Mouse (Mus musculus): ENCODE measurements around the gene Ophn1. TPM values are rescaled to one million over a fixed set of nuclear protein-coding genes. Genes with fewer than 3 reads are reported as not detected.

Gene Ophn1
- polyA plus RNA-seq, 1 experiment from 2014 or later: 16.8 TPM

DNA sequence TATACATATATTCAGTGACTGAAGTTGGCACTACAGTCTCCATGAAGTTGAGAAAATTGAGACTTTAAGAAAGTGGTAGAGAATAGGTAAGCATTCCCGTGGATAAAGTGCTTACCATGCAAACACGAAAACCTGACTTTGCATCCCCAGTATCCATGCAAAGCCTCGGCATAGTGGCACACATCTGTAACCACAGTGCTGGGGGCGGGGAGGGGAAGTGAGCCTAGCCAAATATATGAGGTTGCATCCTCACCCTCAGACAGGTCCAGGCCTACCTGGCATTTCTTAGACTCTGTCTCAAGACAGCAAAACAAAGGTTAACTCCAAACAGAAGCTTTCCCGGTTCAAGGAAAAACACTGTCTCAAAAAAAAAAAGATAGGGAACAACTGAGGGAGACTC, 21.7 kb downstream of the Ophn1 start:
- Histone ChIP-seq H3K36me3 (ENCODE audit: control insufficient read depth, insufficient read depth, low read length) (no peaks in the 10 kb centered on the region), H3K27me3 (ENCODE audit: control insufficient read depth, insufficient read depth, low read length) (no peaks in the 10 kb centered on the region), H3K9ac (replicated peaks; ENCODE audit: low read depth, low read length) (no peak overlapping the region), H3K4me2 (replicated peaks; ENCODE audit: low read depth, low read length) (no peak overlapping the region), H3K9me3 (ENCODE audit: control insufficient read depth, low read depth, low read length) (no peaks in the 10 kb centered on the region), H3K4me3 (ENCODE audit: low read depth, low read length) (no peak overlapping the region), H3K27ac (ENCODE audit: low read length) (no peak overlapping the region), H3K4me1 (ENCODE audit: control insufficient read depth, insufficient read depth, low read length) (no peaks in the 10 kb centered on the region)
- WGBS: 79% methylated on average over 5 of the region's 5 CpGs
- ATAC-seq (ENCODE audit: insufficient number of reproducible peaks, insufficient read depth, low FRiP score, low read depth): no peak

DNA sequence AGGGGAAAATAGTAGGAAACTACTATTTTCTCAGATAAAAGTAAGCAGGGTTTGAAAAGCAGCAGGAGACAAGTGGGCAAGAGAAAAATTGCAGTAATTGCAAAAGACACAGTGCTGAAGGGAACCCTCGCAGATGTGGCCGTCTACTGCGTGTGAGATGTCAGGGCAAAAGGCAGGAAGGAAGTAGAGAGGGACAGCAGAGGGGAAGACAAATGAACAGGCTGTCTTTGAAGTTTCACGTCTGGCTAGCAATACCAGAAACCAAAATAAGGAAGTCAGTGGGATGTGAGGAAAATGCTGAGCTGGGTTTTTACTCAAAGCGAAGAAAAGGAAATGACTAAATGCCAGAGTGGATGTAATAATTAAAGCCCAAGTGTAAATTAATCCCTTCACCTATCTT, 30.7 kb downstream of the Ophn1 start:
- Histone ChIP-seq H3K27ac (ENCODE audit: low read length) (no peak overlapping the region), H3K4me3 (ENCODE audit: low read depth, low read length) (no peak overlapping the region), H3K36me3 (ENCODE audit: control insufficient read depth, insufficient read depth, low read length) (no peaks in the 10 kb centered on the region), H3K27me3 (ENCODE audit: control insufficient read depth, insufficient read depth, low read length) (no peaks in the 10 kb centered on the region), H3K4me1 (ENCODE audit: control insufficient read depth, insufficient read depth, low read length) (no peaks in the 10 kb centered on the region), H3K9ac (replicated peaks; ENCODE audit: low read depth, low read length) (no peak overlapping the region), H3K4me2 (replicated peaks; ENCODE audit: low read depth, low read length) (no peak overlapping the region), H3K9me3 (ENCODE audit: control insufficient read depth, low read depth, low read length) (no peaks in the 10 kb centered on the region)
- WGBS: 42% methylated on average over 5 of the region's 5 CpGs
- no peak for ATAC-seq (ENCODE audit: insufficient number of reproducible peaks, insufficient read depth, low FRiP score, low read depth)

DNA sequence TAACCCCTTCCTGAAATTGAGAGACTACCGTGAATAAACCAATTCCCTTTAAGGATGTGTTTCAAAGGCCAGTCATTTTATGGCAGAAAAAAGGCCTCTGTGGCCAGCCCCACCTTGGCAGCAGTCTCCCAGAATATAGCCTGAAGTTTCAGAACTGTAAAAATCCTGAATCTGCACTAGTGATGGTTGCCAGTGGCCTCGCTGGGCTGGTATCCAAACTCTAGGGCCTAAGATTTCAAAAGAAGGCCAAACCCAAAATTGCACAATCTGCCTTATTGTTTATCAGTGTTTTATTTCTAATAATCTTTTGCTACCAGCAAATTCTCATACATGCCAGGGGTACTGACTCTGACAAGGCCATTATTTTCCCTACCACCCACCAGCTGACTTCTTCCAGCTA, 34.8 kb downstream of the Ophn1 start:
- H3K4me3 ChIP-seq (ENCODE audit: low read depth, low read length): no peak overlapping the region
- 85% methylated on average over 2 of the region's 2 CpGs for WGBS
- no peak overlapping the region for H3K4me2 ChIP-seq (replicated peaks; ENCODE audit: low read depth, low read length)
- H3K36me3 ChIP-seq (ENCODE audit: control insufficient read depth, insufficient read depth, low read length): no peaks in the 10 kb centered on the region
- no peak overlapping the region for H3K27ac ChIP-seq (ENCODE audit: low read length)
- H3K9ac ChIP-seq (replicated peaks; ENCODE audit: low read depth, low read length): no peak overlapping the region
- H3K9me3 ChIP-seq (ENCODE audit: control insufficient read depth, low read depth, low read length): no peaks in the 10 kb centered on the region
- H3K27me3 ChIP-seq (ENCODE audit: control insufficient read depth, insufficient read depth, low read length): no peaks in the 10 kb centered on the region
- H3K4me1 ChIP-seq (ENCODE audit: control insufficient read depth, insufficient read depth, low read length): no peaks in the 10 kb centered on the region
- ATAC-seq (ENCODE audit: insufficient number of reproducible peaks, insufficient read depth, low FRiP score, low read depth): no peak

DNA sequence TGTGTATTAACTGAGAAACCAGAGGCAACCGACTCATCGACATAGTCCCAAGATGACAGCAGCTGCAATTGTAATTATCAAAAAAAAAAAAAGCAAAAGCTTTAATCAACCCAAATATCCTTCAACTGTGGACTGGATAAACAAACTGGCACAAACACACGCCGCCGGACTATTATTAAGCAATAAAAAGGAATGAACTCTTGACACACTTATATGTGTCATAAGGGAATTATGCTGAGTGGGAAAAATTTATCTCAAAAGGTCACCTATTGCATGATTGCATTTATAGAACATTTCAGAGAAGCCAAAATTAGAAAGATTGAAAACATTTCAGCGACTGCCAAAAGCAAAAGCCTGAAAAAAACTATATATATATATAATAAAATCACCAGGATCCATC, 40.0 kb downstream of the Ophn1 start:
- H3K27me3 ChIP-seq (ENCODE audit: control insufficient read depth, insufficient read depth, low read length): no peaks in the 10 kb centered on the region
- H3K4me1 ChIP-seq (ENCODE audit: control insufficient read depth, insufficient read depth, low read length): no peaks in the 10 kb centered on the region
- no peak overlapping the region for H3K9ac ChIP-seq (replicated peaks; ENCODE audit: low read depth, low read length)
- no peak for ATAC-seq (ENCODE audit: insufficient number of reproducible peaks, insufficient read depth, low FRiP score, low read depth)
- H3K4me2 ChIP-seq (replicated peaks; ENCODE audit: low read depth, low read length): no peak overlapping the region
- no peaks in the 10 kb centered on the region for H3K36me3 ChIP-seq (ENCODE audit: control insufficient read depth, insufficient read depth, low read length)
- H3K4me3 ChIP-seq (ENCODE audit: low read depth, low read length): no peak overlapping the region
- no peaks in the 10 kb centered on the region for H3K9me3 ChIP-seq (ENCODE audit: control insufficient read depth, low read depth, low read length)
- WGBS: 81% methylated on average over 6 of the region's 6 CpGs
- H3K27ac ChIP-seq (ENCODE audit: low read length): no peak overlapping the region

DNA sequence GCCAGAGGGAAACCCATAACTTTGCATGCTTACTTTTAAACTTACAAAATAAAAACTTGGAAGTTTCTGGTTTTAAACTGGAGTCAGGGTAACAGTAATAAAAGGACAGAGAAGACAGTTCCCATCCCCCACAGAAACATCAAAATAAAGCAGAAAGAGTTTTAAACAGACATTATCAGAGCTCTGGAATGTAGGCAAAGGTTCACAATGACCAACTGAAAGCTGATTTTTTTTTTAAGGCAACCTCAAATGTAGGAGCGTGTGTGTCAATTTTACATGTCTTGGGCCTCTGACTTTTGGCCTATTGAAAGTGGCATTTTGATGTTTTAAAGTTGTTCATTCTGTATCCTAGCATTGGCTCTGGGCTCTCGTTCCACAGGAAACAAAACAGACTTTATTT, 49.2 kb downstream of the Ophn1 start:
- Histone ChIP-seq H3K9me3 (ENCODE audit: control insufficient read depth, low read depth, low read length) (no peaks in the 10 kb centered on the region), H3K27me3 (ENCODE audit: control insufficient read depth, insufficient read depth, low read length) (no peaks in the 10 kb centered on the region), H3K27ac (ENCODE audit: low read length) (no peak overlapping the region), H3K36me3 (ENCODE audit: control insufficient read depth, insufficient read depth, low read length) (no peaks in the 10 kb centered on the region), H3K4me1 (ENCODE audit: control insufficient read depth, insufficient read depth, low read length) (no peaks in the 10 kb centered on the region), H3K9ac (replicated peaks; ENCODE audit: low read depth, low read length) (no peak overlapping the region), H3K4me2 (replicated peaks; ENCODE audit: low read depth, low read length) (no peak overlapping the region), H3K4me3 (ENCODE audit: low read depth, low read length) (no peak overlapping the region)
- ATAC-seq (ENCODE audit: insufficient number of reproducible peaks, insufficient read depth, low FRiP score, low read depth): no peak
- 45% methylated on average over 2 of the region's 2 CpGs for WGBS

DNA sequence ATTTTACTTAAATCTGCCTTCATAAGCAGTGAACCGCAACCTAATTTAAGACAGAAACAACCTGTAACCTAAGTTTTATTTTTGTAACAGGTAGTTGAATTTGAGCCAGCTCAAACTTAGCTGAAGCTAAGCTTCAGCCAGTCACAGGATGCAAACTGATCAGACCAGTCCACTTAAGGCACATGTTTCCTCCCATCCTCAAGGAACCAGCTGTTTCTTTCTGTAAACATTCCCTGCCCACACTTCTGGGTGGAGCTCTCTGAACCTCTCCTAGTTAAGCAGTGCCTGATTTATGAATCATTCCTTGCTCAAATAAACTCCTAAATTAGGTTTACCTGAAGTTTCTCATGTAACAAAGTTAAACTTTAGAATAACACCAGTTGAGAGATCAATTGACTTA, 54.8 kb downstream of the Ophn1 start:
- Histone ChIP-seq H3K4me1 (ENCODE audit: control insufficient read depth, insufficient read depth, low read length) (no peaks in the 10 kb centered on the region), H3K4me3 (ENCODE audit: low read depth, low read length) (no peak overlapping the region), H3K9me3 (ENCODE audit: control insufficient read depth, low read depth, low read length) (no peaks in the 10 kb centered on the region), H3K9ac (replicated peaks; ENCODE audit: low read depth, low read length) (no peak overlapping the region), H3K27me3 (ENCODE audit: control insufficient read depth, insufficient read depth, low read length) (no peaks in the 10 kb centered on the region), H3K27ac (ENCODE audit: low read length) (no peak overlapping the region), H3K4me2 (replicated peaks; ENCODE audit: low read depth, low read length) (no peak overlapping the region), H3K36me3 (ENCODE audit: control insufficient read depth, insufficient read depth, low read length) (no peaks in the 10 kb centered on the region)
- WGBS: 79% methylated on average over 1 of the region's 1 CpGs
- ATAC-seq (ENCODE audit: insufficient number of reproducible peaks, insufficient read depth, low FRiP score, low read depth): no peak

DNA sequence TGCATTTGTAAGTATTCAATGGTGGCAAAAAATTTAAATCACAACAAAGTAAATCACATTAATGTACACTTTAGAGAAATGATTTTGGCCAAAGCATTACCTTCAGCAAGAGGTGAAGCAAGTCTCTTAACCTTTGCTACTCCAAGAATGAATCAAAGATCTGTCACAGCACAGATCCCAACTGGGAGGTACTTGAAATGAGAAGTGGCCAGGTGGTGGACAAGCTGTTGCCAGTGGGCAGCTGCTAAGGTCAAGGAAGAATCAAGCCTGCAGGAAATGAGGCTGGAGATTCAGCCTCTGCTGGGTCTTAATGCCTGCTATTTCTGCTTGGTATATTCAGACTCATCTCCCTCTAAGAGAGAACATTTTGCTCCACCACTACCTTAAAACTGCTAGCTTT, 87.0 kb downstream of the Ophn1 start:
- ATAC-seq (ENCODE audit: insufficient number of reproducible peaks, insufficient read depth, low FRiP score, low read depth): no peak

DNA sequence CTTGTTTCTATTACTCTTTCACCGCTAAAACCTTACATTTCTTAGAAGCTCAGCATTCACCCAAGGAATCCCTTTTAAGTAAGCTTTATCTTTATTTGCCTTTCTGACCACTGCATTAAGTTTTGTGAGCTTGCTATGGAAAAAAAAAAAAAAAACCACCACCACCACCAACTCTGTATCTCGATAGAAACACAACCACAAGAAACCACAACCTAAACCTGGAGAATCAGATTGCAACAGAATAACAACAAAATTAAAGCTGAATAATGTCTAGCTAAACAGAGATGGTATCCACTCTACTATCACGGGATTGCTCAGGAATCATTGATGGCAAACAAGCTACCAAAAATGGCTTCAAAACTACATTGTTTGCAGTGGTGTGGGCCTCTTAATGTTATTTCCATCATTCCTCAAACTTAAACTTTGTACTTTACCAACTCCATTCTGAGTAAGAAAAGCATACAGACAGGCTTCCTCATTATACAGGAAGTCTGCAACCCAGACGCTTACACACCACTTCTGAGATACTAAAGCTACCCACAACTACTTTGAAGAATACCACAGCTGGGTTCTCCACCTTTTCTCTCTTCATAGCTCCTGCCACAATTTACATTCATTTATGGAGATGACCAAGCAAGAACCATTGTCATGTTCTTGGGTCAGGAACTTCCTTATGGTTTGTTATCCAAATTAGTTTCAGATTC, 116.4 kb downstream of the Ophn1 start:
- no peaks in the 10 kb centered on the region for H3K9me3 ChIP-seq (ENCODE audit: control insufficient read depth, low read depth, low read length)
- no peak overlapping the region for H3K4me3 ChIP-seq (ENCODE audit: low read depth, low read length)
- no peaks in the 10 kb centered on the region for H3K27me3 ChIP-seq (ENCODE audit: control insufficient read depth, insufficient read depth, low read length)
- H3K27ac ChIP-seq (ENCODE audit: low read length): no peak overlapping the region
- no peaks in the 10 kb centered on the region for H3K4me1 ChIP-seq (ENCODE audit: control insufficient read depth, insufficient read depth, low read length)
- 67% methylated on average over 4 of the region's 4 CpGs for WGBS
- no peaks in the 10 kb centered on the region for H3K36me3 ChIP-seq (ENCODE audit: control insufficient read depth, insufficient read depth, low read length)
- no peak overlapping the region for H3K9ac ChIP-seq (replicated peaks; ENCODE audit: low read depth, low read length)
- no peak for ATAC-seq (ENCODE audit: insufficient number of reproducible peaks, insufficient read depth, low FRiP score, low read depth)
- H3K4me2 ChIP-seq (replicated peaks; ENCODE audit: low read depth, low read length): no peak overlapping the region

More for the DNA sequence above, 87.0 kb downstream of the Ophn1 start:
- Histone ChIP-seq H3K4me1 (ENCODE audit: control insufficient read depth, insufficient read depth, low read length) (no peaks in the 10 kb centered on the region), H3K36me3 (ENCODE audit: control insufficient read depth, insufficient read depth, low read length) (no peaks in the 10 kb centered on the region), H3K4me2 (replicated peaks; ENCODE audit: low read depth, low read length) (no peak overlapping the region), H3K27me3 (ENCODE audit: control insufficient read depth, insufficient read depth, low read length) (no peaks in the 10 kb centered on the region), H3K27ac (ENCODE audit: low read length) (no peak overlapping the region), H3K9me3 (ENCODE audit: control insufficient read depth, low read depth, low read length) (no peaks in the 10 kb centered on the region), H3K9ac (replicated peaks; ENCODE audit: low read depth, low read length) (no peak overlapping the region), H3K4me3 (ENCODE audit: low read depth, low read length) (no peak overlapping the region)

DNA sequence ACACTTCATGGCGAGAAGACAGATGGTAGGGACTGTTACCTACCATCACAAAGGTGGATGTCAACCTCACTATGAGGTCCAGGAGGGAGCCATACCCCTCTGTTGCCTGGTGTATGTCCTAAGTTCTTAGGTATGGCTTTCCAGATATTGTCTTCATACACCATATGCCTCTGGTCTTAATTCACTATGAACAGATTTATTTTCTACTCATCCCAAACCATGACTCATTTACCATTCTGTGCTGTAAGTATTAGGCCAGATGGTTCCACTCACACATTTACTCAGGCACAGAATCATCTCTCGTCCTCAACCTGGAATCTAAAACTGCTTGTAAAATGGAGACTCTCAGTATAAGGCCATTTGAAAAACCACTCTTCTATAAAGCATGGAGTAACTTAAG, 135.7 kb downstream of the Ophn1 start:
- no peak overlapping the region for H3K27ac ChIP-seq (ENCODE audit: low read length)
- ATAC-seq (ENCODE audit: insufficient number of reproducible peaks, insufficient read depth, low FRiP score, low read depth): no peak
- H3K9me3 ChIP-seq (ENCODE audit: control insufficient read depth, low read depth, low read length): no peaks in the 10 kb centered on the region
- whole genome bisulfite sequencing: 68% methylated on average over 2 of the region's 2 CpGs
- H3K4me2 ChIP-seq (replicated peaks; ENCODE audit: low read depth, low read length): no peak overlapping the region
- no peak overlapping the region for H3K4me3 ChIP-seq (ENCODE audit: low read depth, low read length)
- H3K9ac ChIP-seq (replicated peaks; ENCODE audit: low read depth, low read length): no peak overlapping the region
- H3K27me3 ChIP-seq (ENCODE audit: control insufficient read depth, insufficient read depth, low read length): no peaks in the 10 kb centered on the region
- no peaks in the 10 kb centered on the region for H3K36me3 ChIP-seq (ENCODE audit: control insufficient read depth, insufficient read depth, low read length)
- no peaks in the 10 kb centered on the region for H3K4me1 ChIP-seq (ENCODE audit: control insufficient read depth, insufficient read depth, low read length)
